ENCODE assay signal across 12 mouse cellular contexts in the genomic region with DNA sequence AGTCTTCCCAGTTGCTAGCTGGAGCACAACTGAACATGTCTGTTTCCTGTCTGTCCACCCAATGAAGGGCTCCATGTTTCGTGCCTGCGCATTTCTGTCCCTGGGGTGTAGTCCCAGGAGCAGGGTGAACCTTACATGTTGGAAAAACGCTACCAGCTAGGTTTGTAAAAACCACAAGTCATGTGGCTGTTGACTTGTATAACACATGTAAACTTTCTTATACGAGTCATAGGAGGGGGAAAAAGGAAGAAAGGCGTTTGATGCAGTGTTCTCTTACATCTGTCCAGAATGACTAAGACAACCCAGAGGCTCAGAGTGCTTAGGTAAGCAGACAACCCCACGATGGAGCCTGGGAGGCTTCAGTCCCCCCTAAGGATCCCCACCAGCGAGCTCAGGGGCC.
"Had no signal": no experiment of that assay in that cellular context is flagged by ENCODE, and none has a peak within 500 bp of the region (broad histone marks: within the 10 kb centered on the region; RNA-seq: fewer than 3 reads in every experiment).

No protein-coding gene starts in this region.

- DNase-seq: kidney, adult 2 months; kidney, postnatal 36 days; lung, adult 18-20 months; lung, postnatal 36 days; midbrain, embryonic 14.5 days; right cerebral cortex, adult 18-20 months; right cerebral cortex, postnatal 25 days had no signal

- H3K4me3 ChIP-seq: midbrain, embryonic 10.5 days; myocyte; neural tube, embryonic 15.5 days had no signal

- H3K9me3 ChIP-seq: midbrain, embryonic 10.5 days; neural tube, embryonic 15.5 days had no signal

- H3K27ac ChIP-seq: kidney, postnatal 0 days; liver, embryonic 14.5 days; midbrain, embryonic 10.5 days; neural tube, embryonic 15.5 days had no signal

- H3K27me3 ChIP-seq: neural tube, embryonic 15.5 days had no signal

- H3K36me3 ChIP-seq: midbrain, embryonic 10.5 days; neural tube, embryonic 15.5 days had no signal

- H3K4me2 ChIP-seq: neural tube, embryonic 15.5 days had no signal

- H3K4me1 ChIP-seq: neural tube, embryonic 15.5 days had no signal

- H3K9ac ChIP-seq: liver, embryonic 14.5 days; neural tube, embryonic 15.5 days had no signal
